Mouse (Mus musculus): Measurements from ENCODE around the gene Usp19.

Usp19 gene

GRCm38 (mm10) chr9:108494905-108495304, 4.5 kb downstream of the Usp19 start:
- no peak for DNase-seq (ENCODE audit: low spot score in 2 of 2)

DNA sequence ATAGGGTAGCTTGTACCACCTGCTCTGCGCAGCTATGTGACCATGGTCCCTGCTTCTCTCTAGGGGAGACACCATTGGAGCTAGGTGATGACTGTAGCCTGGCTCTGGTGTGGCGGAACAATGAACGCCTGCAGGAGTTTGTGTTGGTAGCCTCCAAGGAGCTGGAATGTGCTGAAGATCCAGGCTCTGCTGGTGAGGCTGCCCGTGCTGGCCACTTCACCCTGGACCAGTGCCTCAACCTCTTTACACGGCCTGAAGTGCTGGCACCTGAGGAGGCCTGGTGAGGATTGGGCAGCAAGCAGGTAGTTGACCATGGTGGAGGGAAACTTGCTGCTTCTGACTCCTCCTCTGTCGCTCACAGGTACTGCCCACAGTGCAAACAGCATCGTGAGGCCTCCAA, 8.8 kb downstream of the Usp19 start:
- no peak for DNase-seq (ENCODE audit: low spot score in 2 of 2)

- no peak for DNase-seq (ENCODE audit: low spot score in 2 of 2)
These were observed 9.5 kb downstream of the Usp19 start for GRCm38 (mm10) chr9:108499943-108500342.

GRCm38 (mm10) chr9:108506901-108507300, 16.5 kb downstream of the Usp19 start:
- DNase-seq (ENCODE audit: low spot score in 2 of 2) = no peak

DNA sequence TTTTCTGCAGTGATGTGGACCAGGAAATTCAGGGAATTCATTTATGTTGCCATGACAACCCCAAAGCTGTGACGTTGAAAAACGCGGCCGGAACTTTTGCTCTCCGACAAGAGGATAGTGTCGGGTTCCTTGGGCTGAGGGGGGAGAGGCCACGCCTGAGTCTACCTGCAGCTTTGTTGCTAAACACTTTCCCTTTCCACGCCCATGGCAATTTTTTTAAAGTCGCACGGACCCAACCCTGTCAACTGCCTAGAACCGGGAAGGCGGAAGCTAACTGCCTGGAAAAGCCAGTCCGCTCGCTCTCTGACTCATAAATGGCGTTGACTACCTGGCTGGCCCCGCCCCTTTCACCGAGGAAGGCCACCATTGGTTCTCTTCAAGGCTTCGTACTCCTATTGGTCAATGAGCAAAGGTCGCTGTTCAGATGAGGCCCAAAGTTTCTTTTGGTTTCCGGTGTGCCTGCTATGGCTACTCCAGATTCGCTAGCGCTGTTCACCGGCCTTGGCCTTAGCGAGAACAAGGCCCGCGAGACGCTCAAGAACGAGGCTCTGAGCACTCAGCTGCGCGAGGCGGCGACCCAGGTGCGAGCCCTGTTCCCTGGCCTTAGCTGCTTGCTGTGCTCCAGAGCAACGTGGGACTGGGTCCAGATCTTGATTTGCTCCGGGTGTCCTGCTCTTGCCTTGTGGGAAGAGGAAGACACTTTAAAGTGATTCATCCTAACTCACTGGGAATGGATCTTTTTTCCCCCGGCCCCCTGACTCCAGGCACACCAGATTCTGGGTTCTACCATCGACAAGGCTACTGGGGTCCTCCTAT, 17.4 kb downstream of the Usp19 start, which contains the start of gene Qars:
Qars (plus strand) TSS at position 88 of the 816 bp plus-strand sequence.
- DNase-seq (ENCODE audit: low spot score in 2 of 2) = peak; percentile 92 to 95

DNA sequence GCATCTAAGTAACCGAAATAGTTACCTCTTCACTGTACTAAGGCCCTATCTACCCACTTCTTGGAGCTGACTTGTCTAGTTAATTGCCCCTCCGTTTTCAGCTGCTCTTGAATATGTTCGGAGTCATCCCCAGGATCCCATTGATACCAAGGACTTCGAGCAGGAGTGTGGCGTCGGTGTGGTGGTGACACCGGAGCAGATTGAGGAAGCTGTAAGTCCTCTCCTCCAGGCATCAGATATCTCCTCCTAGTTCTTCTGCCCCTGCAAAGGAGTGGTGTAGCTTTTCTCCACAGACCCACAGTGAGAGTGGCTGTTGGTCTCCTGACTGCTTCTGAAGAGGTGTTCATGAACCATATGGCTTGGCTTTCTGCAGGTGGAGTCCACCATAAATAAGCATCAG, 18.4 kb downstream of the Usp19 start:
- DNase-seq (ENCODE audit: low spot score in 2 of 2) = no peak

- peak; percentile 95 to 96 for DNase-seq (ENCODE audit: low spot score in 2 of 2)
These were observed 26.2 kb downstream of the Usp19 start, which contains the start of gene Qrich1 for GRCm38 (mm10) chr9:108516380-108517251. Qrich1 (plus strand) TSS chr9:108516806.

DNA sequence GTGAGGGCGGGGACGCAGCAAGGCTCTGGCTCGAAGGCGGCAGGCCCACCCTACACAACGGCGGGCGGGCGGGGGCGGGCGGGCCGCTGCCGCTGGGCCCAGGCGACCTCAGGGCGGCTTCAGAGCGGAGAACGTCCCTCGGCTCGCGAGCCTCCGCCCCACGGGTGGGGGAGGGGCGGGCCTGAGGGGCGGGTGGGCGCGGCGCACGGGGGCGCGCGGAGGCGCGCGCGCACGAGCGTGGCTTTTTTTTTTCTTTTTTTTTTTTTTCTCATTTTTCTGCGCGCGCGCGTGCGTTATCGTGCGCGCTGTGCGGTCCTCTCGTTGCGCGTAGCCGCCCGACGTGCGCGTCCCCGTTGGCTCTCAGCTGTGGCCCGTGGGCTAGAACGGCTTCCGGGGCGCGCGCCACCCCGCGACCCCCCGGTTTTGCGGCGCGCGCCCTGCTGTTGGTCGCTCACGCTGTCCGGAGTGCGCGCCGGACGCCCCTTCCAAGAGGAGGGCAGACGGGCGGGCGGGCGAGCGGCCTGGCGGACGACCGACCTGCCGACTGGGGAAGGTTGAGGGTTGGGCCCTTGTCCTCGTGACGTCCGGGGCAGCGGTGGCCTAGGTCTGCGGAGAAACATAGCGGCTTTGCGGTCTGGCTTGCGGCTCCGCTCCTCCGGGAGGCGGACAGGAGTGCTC, 27.0 kb downstream of the Usp19 start:
- peak; percentile 68 to 80 for DNase-seq (ENCODE audit: low spot score in 2 of 2)

DNA sequence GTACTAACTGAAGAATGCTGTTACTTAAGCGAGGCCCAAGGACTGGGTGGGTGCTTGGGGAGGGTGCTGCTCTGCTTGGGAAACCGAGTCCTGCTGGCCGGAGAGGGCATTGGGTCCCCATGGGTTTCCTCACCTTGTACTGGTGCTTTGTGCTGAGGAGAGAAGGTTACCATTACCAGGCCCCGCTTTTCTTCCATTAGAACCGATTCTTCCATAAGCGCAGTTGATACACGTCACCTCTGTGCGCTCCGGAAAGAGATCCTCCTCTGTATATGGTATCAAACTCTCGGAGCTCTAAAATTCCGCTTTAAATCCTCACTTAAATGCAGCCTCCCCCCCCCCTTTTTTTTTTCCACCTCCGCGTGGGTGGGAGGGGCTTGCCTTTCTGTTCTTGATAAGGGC, 27.5 kb downstream of the Usp19 start:
- peak in 1 of 2 experiments; percentile 52 for DNase-seq (ENCODE audit: low spot score in 2 of 2)

GRCm38 (mm10) chr9:108521604-108522003, 31.2 kb downstream of the Usp19 start:
- no peak for DNase-seq (ENCODE audit: low spot score in 2 of 2)

GRCm38 (mm10) chr9:108523341-108523740, 32.9 kb downstream of the Usp19 start:
- DNase-seq (ENCODE audit: low spot score in 2 of 2) = no peak

- DNase-seq (ENCODE audit: low spot score in 2 of 2) = no peak
These were observed 35.0 kb downstream of the Usp19 start for GRCm38 (mm10) chr9:108525400-108525799.

GRCm38 (mm10) chr9:108530954-108531353, 40.6 kb downstream of the Usp19 start:
- no peak for DNase-seq (ENCODE audit: low spot score in 2 of 2)

- DNase-seq (ENCODE audit: low spot score in 2 of 2) = no peak
These were observed 41.1 kb downstream of the Usp19 start for GRCm38 (mm10) chr9:108531496-108531895.

DNA sequence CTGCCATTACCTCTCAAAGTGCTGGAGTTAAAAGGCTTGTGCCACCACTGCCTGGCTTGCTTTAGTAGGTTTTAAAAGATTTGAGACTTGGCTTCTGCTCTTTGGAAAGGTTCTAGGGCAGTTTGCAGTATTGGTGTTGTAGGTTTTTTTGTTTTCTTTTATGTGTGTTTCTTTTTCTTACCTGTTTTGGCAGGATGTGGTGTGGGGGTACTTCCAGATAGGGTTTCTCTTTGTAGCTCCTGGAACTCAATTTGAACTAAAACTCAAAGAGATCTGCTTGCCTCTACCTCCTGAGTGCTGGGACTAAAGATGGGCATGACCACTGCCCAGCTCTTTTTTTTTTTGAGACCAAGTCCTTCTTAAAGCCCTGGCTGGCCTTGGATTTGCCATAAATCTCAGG, 50.4 kb downstream of the Usp19 start:
- DNase-seq (ENCODE audit: low spot score in 2 of 2) = no peak

- DNase-seq (ENCODE audit: low spot score in 2 of 2) = no peak
These were observed 55.6 kb downstream of the Usp19 start for GRCm38 (mm10) chr9:108545986-108546385.

DNA sequence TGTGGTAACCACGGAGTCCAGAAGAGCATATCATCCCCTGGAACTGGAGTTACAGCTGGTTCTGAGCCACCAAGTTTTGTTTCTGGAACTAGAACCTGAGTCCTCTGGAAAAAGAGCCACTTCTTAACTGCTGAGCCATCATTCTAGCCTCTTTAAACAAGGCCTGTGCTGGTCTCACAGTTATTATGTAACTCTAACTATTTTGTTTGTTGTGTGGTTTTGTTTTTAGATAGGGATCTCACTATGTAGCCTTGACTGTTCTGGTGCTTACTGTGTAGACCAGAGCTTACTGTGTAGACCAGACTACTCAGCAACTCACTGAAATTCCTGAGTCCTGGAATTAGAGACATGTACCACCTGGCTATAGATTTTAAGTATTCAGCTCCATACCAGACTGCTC, 56.5 kb downstream of the Usp19 start:
- no peak for DNase-seq (ENCODE audit: low spot score in 2 of 2)
